Mouse (Mus musculus): Measurements from ENCODE around the gene Hs3st5. TPM values are rescaled to one million over a fixed set of nuclear protein-coding genes. Genes with fewer than 3 reads are reported as not detected.
"Not testable (repeated sequence)": the region's sequence is repeated elsewhere in the genome, so short reads cannot be mapped to it uniquely, and the experiment has no call there.

Gene Hs3st5
- polyA plus RNA-seq, 2 experiments: 0.02 TPM; not detected in 1

DNA sequence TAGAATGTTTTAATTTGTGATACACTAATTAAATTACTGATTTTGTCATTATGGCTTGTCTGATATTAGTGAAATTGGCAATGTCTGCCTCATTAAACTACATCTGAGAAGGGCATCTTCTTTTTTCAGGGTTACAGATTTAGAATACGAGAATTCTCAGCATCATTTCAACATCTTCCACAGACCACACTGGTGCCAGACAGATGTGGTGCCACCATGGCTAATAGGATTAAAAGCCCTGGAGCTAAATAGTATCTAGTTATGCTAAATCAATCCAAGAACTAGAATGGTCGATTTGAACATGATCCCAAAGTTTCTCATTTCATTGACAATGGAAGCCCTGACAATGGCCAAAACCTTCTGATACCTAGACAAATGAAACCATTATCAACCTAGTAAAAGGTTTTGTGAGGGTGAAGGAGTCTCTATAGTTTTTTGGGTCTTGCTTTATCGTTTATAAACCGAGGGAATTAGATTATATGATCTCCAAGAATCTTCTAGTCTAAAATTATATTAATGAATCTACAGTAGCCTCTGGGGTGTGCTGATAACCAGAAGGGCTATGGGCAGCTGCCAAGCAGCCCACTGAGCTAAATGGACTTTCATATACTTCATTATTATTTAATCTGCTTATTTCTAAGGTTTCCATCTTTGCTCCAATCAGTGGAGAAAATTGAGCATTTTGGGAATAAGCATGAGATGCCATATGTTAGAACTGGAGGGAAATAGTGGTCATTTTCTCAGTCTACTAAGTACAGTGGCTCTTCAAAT is 71.9 kb downstream of the Hs3st5 start:
- Histone ChIP-seq H3K27me3 (ENCODE audit: control insufficient read depth, insufficient read depth, low read length) (no peaks in the 10 kb centered on the region), H3K9ac (replicated peaks) (no peak overlapping the region), H3K4me2 (ENCODE audit: low read depth) (no peak overlapping the region), H3K9me3 (ENCODE audit: control insufficient read depth, low read length) (no peaks in the 10 kb centered on the region), H3K4me1 (replicated peaks; ENCODE audit: control insufficient read depth in 2 of 2, insufficient read depth in 2 of 2, low read length in 1 of 2) (no peaks in the 10 kb centered on the region), H3K36me3 (replicated peaks; ENCODE audit: control insufficient read depth, insufficient read depth, low read depth) (no peaks in the 10 kb centered on the region), H3K27ac (no peak overlapping the region), H3K4me3 (ENCODE audit: insufficient read depth in 1 of 2, low read depth in 2 of 2, low read length in 2 of 2) (no peak overlapping the region)
- TF ChIP-seq CTCF (IDR thresholded peaks at IDR 0.05; ENCODE audit: low read depth) (no peak), EP300 (IDR thresholded peaks at IDR 0.05; ENCODE audit: low read depth) (no peak)
- no peak for DNase-seq (ENCODE audit: low read depth in 3 of 3, low spot score in 3 of 3)
- WGBS (ENCODE audit: insufficient replicate concordance): 37% methylated on average over 4 of the region's 4 CpGs
- ATAC-seq (ENCODE audit: insufficient read depth): no peak

DNA sequence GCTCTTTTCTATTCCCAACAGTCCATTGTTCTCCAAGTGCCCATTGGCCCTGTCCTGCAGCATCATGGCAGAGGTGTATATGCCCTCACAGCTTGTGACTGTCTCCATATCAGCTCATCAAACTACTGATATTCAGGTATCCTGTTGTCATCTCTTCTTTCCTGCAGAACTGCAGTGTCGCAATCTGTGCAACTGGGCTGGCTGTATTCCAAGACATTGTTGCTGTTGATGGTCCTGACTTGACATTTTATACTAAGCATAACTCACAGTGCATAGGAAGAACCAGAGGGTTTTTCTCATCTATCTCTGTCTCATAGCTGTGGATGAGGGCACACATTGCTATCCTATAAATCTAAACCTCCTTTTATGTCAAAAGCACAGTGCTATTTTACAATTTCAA is 103.8 kb downstream of the Hs3st5 start:
- WGBS (ENCODE audit: insufficient replicate concordance): 62% methylated on average over 1 of the region's 1 CpGs

DNA sequence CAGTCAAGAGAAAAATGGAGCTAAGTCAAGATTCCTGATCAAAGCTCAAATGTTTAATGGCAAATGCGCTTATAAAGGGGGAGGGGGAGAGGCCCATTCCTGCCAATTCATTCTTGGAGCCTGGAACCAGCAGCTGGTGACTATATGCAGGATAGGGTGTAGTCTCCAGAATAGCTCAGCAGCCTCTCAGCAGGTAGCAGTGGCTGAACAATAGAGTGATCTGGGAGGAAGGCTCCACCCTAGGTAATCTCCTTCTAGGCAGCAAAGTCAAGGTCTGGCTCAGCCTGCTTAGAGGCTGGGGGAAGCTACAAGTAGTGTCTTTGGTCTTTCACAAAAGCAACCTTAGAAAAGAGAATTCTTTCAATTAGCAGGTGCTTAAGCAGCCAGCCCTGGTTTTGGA is 104.8 kb downstream of the Hs3st5 start:
- not testable (repeated sequence) for H3K4me2 ChIP-seq (ENCODE audit: low read depth); H3K27me3 ChIP-seq (ENCODE audit: control insufficient read depth, insufficient read depth, low read length); H3K9ac ChIP-seq (replicated peaks); H3K27ac ChIP-seq; H3K4me1 ChIP-seq (replicated peaks; ENCODE audit: control insufficient read depth in 2 of 2, insufficient read depth in 2 of 2, low read length in 1 of 2); DNase-seq (ENCODE audit: low read depth in 3 of 3, low spot score in 3 of 3); ATAC-seq (ENCODE audit: insufficient read depth); H3K4me3 ChIP-seq (ENCODE audit: insufficient read depth in 1 of 2, low read depth in 2 of 2, low read length in 2 of 2); H3K9me3 ChIP-seq (ENCODE audit: control insufficient read depth, low read length); H3K36me3 ChIP-seq (replicated peaks; ENCODE audit: control insufficient read depth, insufficient read depth, low read depth)
- WGBS (ENCODE audit: insufficient replicate concordance): 45% methylated on average over 1 of the region's 1 CpGs

More for the DNA sequence above, 103.8 kb downstream of the Hs3st5 start:
- Histone ChIP-seq H3K4me3 (ENCODE audit: insufficient read depth in 1 of 2, low read depth in 2 of 2, low read length in 2 of 2) (no peak overlapping the region), H3K27me3 (ENCODE audit: control insufficient read depth, insufficient read depth, low read length) (no peaks in the 10 kb centered on the region), H3K9ac (replicated peaks) (no peak overlapping the region), H3K27ac (no peak overlapping the region), H3K9me3 (ENCODE audit: control insufficient read depth, low read length) (no peaks in the 10 kb centered on the region), H3K4me2 (ENCODE audit: low read depth) (no peak overlapping the region), H3K36me3 (replicated peaks; ENCODE audit: control insufficient read depth, insufficient read depth, low read depth) (no peaks in the 10 kb centered on the region), H3K4me1 (replicated peaks; ENCODE audit: control insufficient read depth in 2 of 2, insufficient read depth in 2 of 2, low read length in 1 of 2) (no peaks in the 10 kb centered on the region)
- ATAC-seq (ENCODE audit: insufficient read depth) (no peak), DNase-seq (ENCODE audit: low read depth in 3 of 3, low spot score in 3 of 3) (no peak)
- TF ChIP-seq CTCF (IDR thresholded peaks at IDR 0.05; ENCODE audit: low read depth) (no peak), EP300 (IDR thresholded peaks at IDR 0.05; ENCODE audit: low read depth) (no peak)

DNA sequence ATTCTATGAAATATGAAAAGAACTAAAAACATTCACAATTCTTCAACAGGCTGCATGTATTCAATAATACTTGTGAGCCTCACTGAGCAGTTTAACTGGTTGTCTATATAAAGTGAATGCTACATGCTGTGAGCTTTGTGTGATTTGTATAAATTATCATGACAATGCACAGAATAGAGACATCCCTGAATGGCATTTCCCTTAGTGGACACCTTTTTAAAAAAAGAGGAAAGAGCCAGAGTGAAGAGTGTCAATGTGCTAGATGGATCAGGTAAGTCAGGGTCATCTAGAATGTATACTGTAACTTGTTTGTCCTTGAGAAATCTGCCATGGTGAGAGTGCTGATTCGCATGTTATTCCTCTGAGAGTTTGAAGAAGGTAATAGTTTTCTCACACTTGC is 116.4 kb downstream of the Hs3st5 start:
- no peak for ATAC-seq (ENCODE audit: insufficient read depth)
- H3K4me2 ChIP-seq (ENCODE audit: low read depth): no peak overlapping the region
- H3K9me3 ChIP-seq (ENCODE audit: control insufficient read depth, low read length): no peaks in the 10 kb centered on the region
- no peak overlapping the region for H3K4me3 ChIP-seq (ENCODE audit: insufficient read depth in 1 of 2, low read depth in 2 of 2, low read length in 2 of 2)
- 40% methylated on average over 1 of the region's 1 CpGs for WGBS (ENCODE audit: insufficient replicate concordance)
- DNase-seq (ENCODE audit: low read depth in 3 of 3, low spot score in 3 of 3): no peak
- H3K27ac ChIP-seq: no peak overlapping the region
- H3K36me3 ChIP-seq (replicated peaks; ENCODE audit: control insufficient read depth, insufficient read depth, low read depth): no peaks in the 10 kb centered on the region
- no peaks in the 10 kb centered on the region for H3K27me3 ChIP-seq (ENCODE audit: control insufficient read depth, insufficient read depth, low read length)
- H3K4me1 ChIP-seq (replicated peaks; ENCODE audit: control insufficient read depth in 2 of 2, insufficient read depth in 2 of 2, low read length in 1 of 2): no peaks in the 10 kb centered on the region
- no peak for TF ChIP-seq CTCF (IDR thresholded peaks at IDR 0.05; ENCODE audit: low read depth)
- no peak for TF ChIP-seq EP300 (IDR thresholded peaks at IDR 0.05; ENCODE audit: low read depth)
- H3K9ac ChIP-seq (replicated peaks): no peak overlapping the region

DNA sequence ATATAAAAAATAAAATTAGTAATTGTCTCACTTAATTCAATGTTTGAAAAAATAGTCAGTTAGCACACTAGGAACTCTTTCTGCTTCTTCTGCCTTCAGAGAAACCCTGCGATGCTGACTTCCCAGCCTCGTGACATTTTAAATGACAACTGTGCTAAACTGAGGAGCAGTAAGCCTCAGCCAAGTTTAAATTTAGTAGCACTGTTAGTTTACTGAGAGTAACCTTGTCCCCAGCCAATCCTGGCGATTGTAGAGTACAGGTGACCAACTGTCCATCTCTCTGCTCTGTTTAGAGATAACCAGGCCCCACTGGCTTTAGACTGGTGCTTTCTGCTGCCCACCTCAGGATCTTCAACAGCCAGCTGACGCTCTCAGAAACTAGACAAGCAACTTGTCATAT is 121.3 kb downstream of the Hs3st5 start:
- TF ChIP-seq EP300 (IDR thresholded peaks at IDR 0.05; ENCODE audit: low read depth) (no peak), CTCF (IDR thresholded peaks at IDR 0.05; ENCODE audit: low read depth) (no peak)
- no peaks in the 10 kb centered on the region for H3K9me3 ChIP-seq (ENCODE audit: control insufficient read depth, low read length)
- no peak overlapping the region for H3K27ac ChIP-seq
- no peak overlapping the region for H3K4me2 ChIP-seq (ENCODE audit: low read depth)
- H3K4me1 ChIP-seq (replicated peaks; ENCODE audit: control insufficient read depth in 2 of 2, insufficient read depth in 2 of 2, low read length in 1 of 2): no peaks in the 10 kb centered on the region
- no peaks in the 10 kb centered on the region for H3K27me3 ChIP-seq (ENCODE audit: control insufficient read depth, insufficient read depth, low read length)
- ATAC-seq (ENCODE audit: insufficient read depth) (no peak), DNase-seq (ENCODE audit: low read depth in 3 of 3, low spot score in 3 of 3) (no peak)
- no peak overlapping the region for H3K4me3 ChIP-seq (ENCODE audit: insufficient read depth in 1 of 2, low read depth in 2 of 2, low read length in 2 of 2)
- no peak overlapping the region for H3K9ac ChIP-seq (replicated peaks)
- H3K36me3 ChIP-seq (replicated peaks; ENCODE audit: control insufficient read depth, insufficient read depth, low read depth): no peaks in the 10 kb centered on the region
- 53% methylated on average over 4 of the region's 4 CpGs for WGBS (ENCODE audit: insufficient replicate concordance)

Measured in liver, embryonic 14.5 days (tissue).